Mouse (Mus musculus) heart, embryonic 15.5 days (tissue): ENCODE measurements around the gene 1700025G04Rik. TPM values are rescaled to one million over a fixed set of nuclear protein-coding genes. Genes with fewer than 3 reads are reported as not detected.
"Not testable (repeated sequence)": the region's sequence is repeated elsewhere in the genome, so short reads cannot be mapped to it uniquely, and the experiment has no call there.

Experiments used
- ATAC-seq: fragments of 200-750 bp; cut with Nextera tagmentation; replicated peaks from 2 replicates; pipeline ENCODE4 v1.8.0; 2017; ENCODE audit warnings: low read depth, moderate TSS enrichment; ENCODE audit not compliant: insufficient number of reproducible peaks, insufficient read depth, low FRiP score
- H3K27ac ChIP-seq: fragments of 300-500 bp; sonication (generic); 2 replicates; pipeline ENCODE4 v1.5.1; 2015; ENCODE audit warnings: mild to moderate bottlenecking, inconsistent platforms
- H3K27me3 ChIP-seq: fragments of 300-500 bp; sonication (generic); 2 replicates; pipeline ENCODE4 v1.6.1; 2015; ENCODE audit warnings: inconsistent platforms
- H3K36me3 ChIP-seq: fragments of 300-500 bp; sonication (generic); 2 replicates; pipeline ENCODE4 v1.6.1; 2015; ENCODE audit warnings: mild to moderate bottlenecking, inconsistent platforms
- H3K4me1 ChIP-seq: fragments of 300-500 bp; sonication (generic); replicated peaks from 2 replicates; pipeline ENCODE4 v1.6.1; 2015; ENCODE audit warnings: inconsistent platforms
- H3K4me2 ChIP-seq: fragments of 300-500 bp; sonication (generic); 2 replicates; pipeline ENCODE4 v1.6.1; 2015; ENCODE audit warnings: inconsistent platforms, mild to moderate bottlenecking, moderate library complexity
- H3K4me3 ChIP-seq: fragments of 300-500 bp; sonication (generic); 2 replicates; pipeline ENCODE4 v1.5.1; 2015; ENCODE audit warnings: mild to moderate bottlenecking, inconsistent platforms
- H3K9ac ChIP-seq: fragments of 300-500 bp; sonication (generic); 2 replicates; pipeline ENCODE4 v1.6.1; 2015; ENCODE audit warnings: mild to moderate bottlenecking, inconsistent platforms
- H3K9me3 ChIP-seq: fragments of 300-500 bp; sonication (generic); replicated peaks from 2 replicates; pipeline ENCODE4 v1.6.1; 2016; ENCODE audit warnings: inconsistent platforms
- WGBS: fragments of 180-500 bp; shearing (Covaris S2); methylation state at CpG from one replicate; pipeline ENCODE4 v1.1.7; 2015; ENCODE audit warnings: mixed read lengths; 5-methylcytosine and 5-hydroxymethylcytosine counted together
- polyA plus RNA-seq: library from polyadenylated mRNA; unstranded; fragments of >200 nt; fragmentation: Nextera tagmentation; extraction: Ambion mirVana; gene quantifications from 2 replicates; pipeline ENCODE4 v1.2.1, GENCODE M21; 2015

1700025G04Rik gene
- polyA plus RNA-seq, 1 experiment from 2014 or later = 26.7 TPM

- WGBS = 64% methylated on average over 19 of the region's 19 CpGs
- Histone ChIP-seq H3K4me1 (no peaks in the 10 kb centered on the region), H3K4me3 (no peak overlapping the region), H3K4me2 (no peak overlapping the region), H3K9ac (no peak overlapping the region), H3K27ac (no peak overlapping the region), H3K9me3 (no peaks in the 10 kb centered on the region), H3K27me3 (no peaks in the 10 kb centered on the region), H3K36me3 (no peaks in the 10 kb centered on the region)
- ATAC-seq = no peak
Measured at GRCm38 (mm10) chr1:151845926-151846782, 243.8 kb downstream of the 1700025G04Rik start.

GRCm38 (mm10) chr1:151845252-151845832 lies 244.6 kb downstream of the 1700025G04Rik start:
- H3K9ac ChIP-seq = no peak overlapping the region
- no peak overlapping the region for H3K4me3 ChIP-seq
- H3K4me1 ChIP-seq = no peaks in the 10 kb centered on the region
- no peak for ATAC-seq
- no peaks in the 10 kb centered on the region for H3K27me3 ChIP-seq
- WGBS = 83% methylated on average over 17 of the region's 17 CpGs
- no peak overlapping the region for H3K27ac ChIP-seq
- no peaks in the 10 kb centered on the region for H3K9me3 ChIP-seq
- H3K4me2 ChIP-seq = no peak overlapping the region
- H3K36me3 ChIP-seq = no peaks in the 10 kb centered on the region

DNA sequence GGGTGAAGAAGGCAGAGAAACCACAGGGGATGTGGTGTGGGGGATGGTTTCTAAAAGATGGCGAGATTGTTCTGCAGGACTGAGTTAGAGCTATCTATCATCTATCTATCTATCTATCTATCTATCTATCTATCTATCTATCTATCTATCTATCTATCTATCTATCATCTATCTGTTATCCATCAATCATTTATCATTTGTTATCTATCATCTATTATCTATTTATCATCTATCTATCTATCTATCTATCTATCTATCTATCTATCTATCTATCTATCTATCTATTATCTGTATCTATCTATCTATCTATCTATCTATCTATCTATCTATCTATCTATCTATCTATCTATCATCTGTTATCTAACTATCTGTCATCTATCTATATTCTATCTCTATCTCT lies 249.6 kb downstream of the 1700025G04Rik start:
- not testable (repeated sequence) for H3K9ac ChIP-seq, H3K4me1 ChIP-seq, H3K36me3 ChIP-seq, H3K9me3 ChIP-seq, H3K27ac ChIP-seq, H3K27me3 ChIP-seq, H3K4me2 ChIP-seq, H3K4me3 ChIP-seq, ATAC-seq
- 100% methylated on average over 1 of the region's 1 CpGs for WGBS

DNA sequence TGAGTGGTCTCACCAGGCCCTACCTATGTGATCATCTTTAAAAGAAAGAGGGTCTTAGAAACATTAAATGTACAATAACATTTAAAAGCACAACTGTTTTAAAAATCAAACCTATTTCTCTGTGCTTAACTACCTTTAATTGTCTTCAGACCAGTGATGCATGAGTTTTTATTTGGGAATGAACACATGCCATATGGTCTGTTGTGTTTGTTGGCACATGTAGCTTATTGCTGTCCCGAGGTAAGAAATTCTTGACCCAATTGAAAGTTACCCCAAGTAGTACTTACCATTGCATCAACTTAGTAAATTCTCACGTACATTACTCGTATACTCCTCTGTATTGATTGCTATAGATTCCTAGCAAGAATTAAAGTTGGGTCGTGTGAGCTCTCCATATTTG lies 254.7 kb downstream of the 1700025G04Rik start:
- Histone ChIP-seq H3K4me1 (no peaks in the 10 kb centered on the region), H3K27ac (no peak overlapping the region), H3K36me3 (no peaks in the 10 kb centered on the region), H3K4me3 (no peak overlapping the region), H3K4me2 (no peak overlapping the region), H3K9ac (no peak overlapping the region), H3K27me3 (no peaks in the 10 kb centered on the region), H3K9me3 (no peaks in the 10 kb centered on the region)
- no peak for ATAC-seq
- WGBS = 89% methylated on average over 4 of the region's 4 CpGs

- no peak overlapping the region for H3K4me3 ChIP-seq
- WGBS = 80% methylated on average over 3 of the region's 3 CpGs
- no peaks in the 10 kb centered on the region for H3K27me3 ChIP-seq
- no peak overlapping the region for H3K27ac ChIP-seq
- no peak overlapping the region for H3K4me2 ChIP-seq
- no peaks in the 10 kb centered on the region for H3K4me1 ChIP-seq
- no peaks in the 10 kb centered on the region for H3K36me3 ChIP-seq
- no peak for ATAC-seq
- no peaks in the 10 kb centered on the region for H3K9me3 ChIP-seq
- H3K9ac ChIP-seq = no peak overlapping the region
Measured at GRCm38 (mm10) chr1:151831791-151832190, 258.1 kb downstream of the 1700025G04Rik start.

GRCm38 (mm10) chr1:151825065-151825464 lies 264.9 kb downstream of the 1700025G04Rik start:
- H3K27me3 ChIP-seq = no peaks in the 10 kb centered on the region
- H3K4me3 ChIP-seq = no peak overlapping the region
- H3K9ac ChIP-seq = no peak overlapping the region
- H3K27ac ChIP-seq = no peak overlapping the region
- H3K36me3 ChIP-seq = no peaks in the 10 kb centered on the region
- H3K4me1 ChIP-seq = no peaks in the 10 kb centered on the region
- no peak for ATAC-seq
- WGBS = 63% methylated on average over 7 of the region's 7 CpGs
- H3K9me3 ChIP-seq = no peaks in the 10 kb centered on the region
- H3K4me2 ChIP-seq = no peak overlapping the region

GRCm38 (mm10) chr1:151820457-151820856 lies 269.5 kb downstream of the 1700025G04Rik start:
- no peak overlapping the region for H3K4me3 ChIP-seq
- H3K27ac ChIP-seq = no peak overlapping the region
- H3K4me2 ChIP-seq = no peak overlapping the region
- no peaks in the 10 kb centered on the region for H3K9me3 ChIP-seq
- no peak overlapping the region for H3K9ac ChIP-seq
- peaks cover 22% of the 10 kb centered on the region for H3K36me3 ChIP-seq
- ATAC-seq = no peak
- H3K27me3 ChIP-seq = no peaks in the 10 kb centered on the region
- 27% methylated on average over 5 of the region's 5 CpGs for WGBS
- H3K4me1 ChIP-seq = no peaks in the 10 kb centered on the region

DNA sequence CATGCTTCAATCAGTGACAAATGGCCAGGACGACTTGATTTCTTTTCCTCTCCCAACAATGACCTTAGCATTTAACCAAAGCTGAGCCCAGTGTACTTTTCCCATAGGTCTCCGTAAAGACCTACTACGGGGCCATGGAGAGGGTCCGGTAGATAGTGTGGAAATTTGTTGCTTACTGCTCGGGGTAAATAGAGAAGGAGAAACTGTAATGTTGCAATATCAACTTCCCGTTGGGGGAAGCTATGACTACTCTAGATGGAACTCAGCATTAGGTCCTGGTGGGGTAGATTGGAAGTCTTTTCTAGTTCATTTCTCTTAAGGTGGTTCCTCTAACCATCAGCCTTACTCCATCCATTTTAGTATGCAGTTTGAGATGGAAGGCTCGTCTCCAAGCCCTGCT lies 270.7 kb downstream of the 1700025G04Rik start:
- peaks cover 22% of the 10 kb centered on the region for H3K36me3 ChIP-seq
- no peaks in the 10 kb centered on the region for H3K4me1 ChIP-seq
- no peak overlapping the region for H3K27ac ChIP-seq
- no peak for ATAC-seq
- H3K4me3 ChIP-seq = no peak overlapping the region
- 87% methylated on average over 7 of the region's 7 CpGs for WGBS
- no peak overlapping the region for H3K4me2 ChIP-seq
- no peak overlapping the region for H3K9ac ChIP-seq
- no peaks in the 10 kb centered on the region for H3K9me3 ChIP-seq
- no peaks in the 10 kb centered on the region for H3K27me3 ChIP-seq

DNA sequence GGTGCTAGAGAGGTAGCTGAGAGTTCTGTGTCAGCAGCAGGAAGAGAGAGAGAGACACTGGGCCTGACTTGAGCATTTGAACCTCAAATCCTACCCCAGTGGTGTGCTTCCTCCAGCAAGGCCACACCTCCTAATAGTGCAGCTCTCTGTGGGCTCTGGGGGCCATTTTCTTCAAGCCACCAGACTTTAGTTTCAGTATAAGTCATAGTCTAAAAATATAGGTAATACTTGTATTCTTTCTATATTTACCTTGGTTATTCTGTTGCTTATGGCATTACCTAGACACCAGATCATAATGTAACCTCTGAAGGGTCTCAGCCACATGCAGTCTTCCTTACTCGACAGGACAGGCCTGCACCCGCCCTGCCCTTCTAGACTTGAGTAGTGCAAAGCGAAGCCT lies 273.9 kb downstream of the 1700025G04Rik start:
- Histone ChIP-seq H3K4me3 (no peak overlapping the region), H3K4me2 (no peak overlapping the region), H3K36me3 (peaks cover 36% of the 10 kb centered on the region), H3K9ac (no peak overlapping the region), H3K27ac (no peak overlapping the region), H3K9me3 (no peaks in the 10 kb centered on the region), H3K27me3 (no peaks in the 10 kb centered on the region), H3K4me1 (no peaks in the 10 kb centered on the region)
- WGBS = 89% methylated on average over 3 of the region's 3 CpGs
- ATAC-seq = no peak

GRCm38 (mm10) chr1:151812004-151812712 lies 277.8 kb downstream of the 1700025G04Rik start:
- no peak overlapping the region for H3K4me3 ChIP-seq
- H3K4me2 ChIP-seq = no peak overlapping the region
- H3K4me1 ChIP-seq = no peaks in the 10 kb centered on the region
- H3K9me3 ChIP-seq = no peaks in the 10 kb centered on the region
- ATAC-seq = no peak
- H3K27me3 ChIP-seq = no peaks in the 10 kb centered on the region
- 86% methylated on average over 13 of the region's 13 CpGs for WGBS
- no peak overlapping the region for H3K9ac ChIP-seq
- H3K36me3 ChIP-seq = peaks cover 36% of the 10 kb centered on the region
- no peak overlapping the region for H3K27ac ChIP-seq

- no peaks in the 10 kb centered on the region for H3K9me3 ChIP-seq
- no peak overlapping the region for H3K9ac ChIP-seq
- 92% methylated on average over 16 of the region's 16 CpGs for whole genome bisulfite sequencing
- ATAC-seq = no peak
- H3K4me1 ChIP-seq = no peaks in the 10 kb centered on the region
- H3K36me3 ChIP-seq = peaks cover 39% of the 10 kb centered on the region
- no peaks in the 10 kb centered on the region for H3K27me3 ChIP-seq
- H3K4me3 ChIP-seq = no peak overlapping the region
- no peak overlapping the region for H3K27ac ChIP-seq
- no peak overlapping the region for H3K4me2 ChIP-seq
Measured at GRCm38 (mm10) chr1:151811456-151811855, 278.5 kb downstream of the 1700025G04Rik start.
